Mouse (Mus musculus): ENCODE measurements around the gene Sbno2.

Gene Sbno2

DNA sequence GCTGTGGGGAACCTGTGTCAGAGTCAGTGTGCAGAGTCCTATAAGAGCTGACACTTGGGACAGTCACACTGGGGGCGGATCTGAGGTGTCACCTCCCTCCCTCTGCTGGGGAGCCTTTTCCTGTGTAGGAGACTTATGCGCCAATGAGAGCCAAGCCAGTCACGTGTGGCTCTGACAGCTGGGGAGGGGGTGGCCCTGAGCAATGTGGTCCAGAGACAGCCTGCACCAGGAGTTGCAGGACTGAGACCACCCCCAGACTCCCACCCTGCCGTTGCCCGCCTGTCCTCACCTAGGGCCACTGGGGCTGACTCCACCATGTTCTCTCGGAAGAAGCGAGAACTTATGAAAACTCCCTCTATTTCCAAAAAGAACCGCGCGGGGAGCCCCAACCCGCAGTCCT lies 88.9 kb downstream of the Sbno2 start, which contains the start of gene Arhgap45:
Arhgap45 (plus strand) TSS at position 143 of the 400 bp plus-strand sequence.
- DNase-seq, result no peak

DNA sequence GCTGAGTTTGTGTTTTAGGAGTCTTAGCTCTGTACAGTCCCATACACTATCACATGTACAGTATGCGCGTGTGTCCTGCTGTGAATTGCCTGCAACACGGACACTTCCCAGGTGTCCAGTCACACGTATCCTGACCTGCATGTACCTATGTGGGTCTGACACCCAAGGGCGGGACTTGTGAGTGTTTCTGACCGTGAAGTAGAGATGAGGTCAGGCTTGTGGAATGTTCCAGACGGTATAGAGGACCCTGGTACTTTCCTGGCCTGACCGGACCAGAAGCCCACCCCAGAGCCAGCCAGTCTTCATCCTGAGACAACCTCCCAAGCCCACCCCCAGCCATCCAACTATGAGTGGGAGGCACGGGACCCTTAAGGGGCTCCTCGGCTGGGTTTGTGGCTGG lies 89.8 kb downstream of the Sbno2 start:
- DNase-seq, result no peak

DNA sequence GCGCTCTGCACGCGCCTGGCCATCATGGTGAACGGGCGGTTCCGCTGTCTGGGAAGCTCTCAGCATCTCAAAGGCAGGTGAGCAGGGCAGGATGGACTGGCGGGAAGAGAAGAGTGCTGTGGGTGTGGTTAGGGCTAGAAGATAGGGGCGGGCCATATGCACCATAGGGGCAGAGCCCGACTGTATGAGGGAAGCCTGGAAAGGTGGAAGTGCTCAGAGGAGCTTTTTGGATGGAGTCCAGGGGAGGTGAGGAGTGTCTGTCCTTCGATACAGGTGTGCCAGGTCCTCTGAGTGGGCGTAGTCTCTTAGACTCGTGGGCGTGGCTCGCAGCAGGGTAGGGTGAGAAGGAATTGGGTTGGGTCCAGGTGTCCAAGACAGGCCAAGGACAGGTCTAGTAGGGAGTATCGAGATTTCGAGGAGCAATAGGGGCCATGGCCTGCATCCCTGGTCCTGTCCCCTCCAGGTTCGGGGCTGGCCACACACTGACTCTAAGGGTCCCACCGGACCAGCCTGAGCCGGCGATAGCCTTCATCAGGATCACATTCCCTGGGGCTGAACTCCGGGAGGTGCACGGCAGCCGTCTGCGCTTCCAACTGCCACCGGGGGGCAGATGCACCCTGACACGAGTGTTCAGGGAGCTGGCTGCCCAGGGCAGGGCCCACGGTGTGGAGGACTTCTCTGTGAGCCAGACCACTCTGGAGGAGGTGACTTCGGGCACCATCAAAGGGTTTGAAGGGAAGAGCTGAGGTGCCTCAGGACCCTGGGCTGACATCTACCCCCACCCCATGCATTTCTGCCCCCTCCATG lies 90.7 kb downstream of the Sbno2 start:
- no peak for DNase-seq

DNA sequence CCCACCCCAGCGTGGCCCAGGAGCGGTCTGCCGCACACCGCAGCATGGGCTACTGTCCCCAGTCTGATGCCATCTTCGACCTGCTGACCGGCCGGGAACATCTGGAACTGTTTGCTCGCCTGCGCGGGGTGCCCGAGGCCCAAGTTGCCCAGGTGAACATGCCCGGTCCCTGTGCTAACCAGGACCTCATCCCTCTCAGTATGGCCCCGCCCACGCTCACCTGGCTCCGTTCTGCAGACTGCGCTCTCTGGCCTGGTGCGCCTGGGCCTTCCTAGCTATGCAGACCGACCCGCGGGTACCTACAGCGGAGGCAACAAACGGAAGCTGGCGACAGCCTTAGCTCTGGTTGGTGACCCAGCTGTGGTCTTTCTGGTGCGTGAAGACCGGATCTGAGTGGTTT lies 91.8 kb downstream of the Sbno2 start:
- no peak for DNase-seq

- no peak for DNase-seq
These were observed 93.6 kb downstream of the Sbno2 start for GRCm38 (mm10) chr10:80011740-80012139.

Measured in kidney, adult 11 months (tissue).